Mouse (Mus musculus) granulocyte monocyte progenitor cell, adult 5-6 weeks (primary cell): ENCODE data around the gene Cebpb. TPM values are rescaled to one million over a fixed set of nuclear protein-coding genes. Genes with fewer than 3 reads are reported as not detected.

Source experiments
- ATAC-seq: replicated peaks from 2 replicates; pipeline ENCODE4 v1.8.0; 2016; ENCODE audit warnings: mild to moderate bottlenecking, moderate TSS enrichment, inconsistent platforms; ENCODE audit not compliant: poor library complexity, severe bottlenecking
- total RNA-seq, 2 experiments: library from RNA; stranded (forward) in 1 of 2; stranded (reverse) in 1 of 2; fragments of 200-712, 200-1000 nt in 1 of 2; fragments of >200 nt in 1 of 2; fragmentation: Nextera tagmentation in 1 of 2; gene quantifications; 2 replicates each; pipeline ENCODE4 v1.2.3; 2014 to 2017

Cebpb gene
- total RNA-seq, 2 experiments from 2014 or later = 15.7 to 27.5 TPM

GRCm38 (mm10) chr2:167662713-167663112, 26.0 kb upstream of the Cebpb start:
- no peak for ATAC-seq

- no peak for ATAC-seq
Observed at GRCm38 (mm10) chr2:167665972-167666713, 22.6 kb upstream of the Cebpb start.

- no peak for ATAC-seq
Observed at GRCm38 (mm10) chr2:167668426-167668825, 20.3 kb upstream of the Cebpb start.

DNA sequence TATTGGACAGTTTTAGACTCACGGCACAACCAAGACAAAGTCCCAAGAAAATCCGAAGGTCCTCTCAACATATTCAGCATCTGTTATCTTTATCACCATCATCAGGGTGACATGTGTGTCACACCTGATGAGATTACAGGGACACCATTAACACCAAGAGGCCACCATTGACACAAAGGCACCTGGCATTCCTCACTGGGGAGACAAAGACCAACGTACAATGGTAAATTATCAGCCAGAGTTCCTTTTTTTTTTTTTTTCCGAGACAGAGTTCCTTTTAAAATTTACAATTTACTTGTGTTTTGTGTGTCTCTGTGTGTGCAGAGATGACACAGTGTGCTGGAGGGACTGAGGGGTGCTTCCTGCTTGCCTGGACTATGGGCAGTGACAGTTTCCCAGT, 19.3 kb upstream of the Cebpb start:
- no peak for ATAC-seq

DNA sequence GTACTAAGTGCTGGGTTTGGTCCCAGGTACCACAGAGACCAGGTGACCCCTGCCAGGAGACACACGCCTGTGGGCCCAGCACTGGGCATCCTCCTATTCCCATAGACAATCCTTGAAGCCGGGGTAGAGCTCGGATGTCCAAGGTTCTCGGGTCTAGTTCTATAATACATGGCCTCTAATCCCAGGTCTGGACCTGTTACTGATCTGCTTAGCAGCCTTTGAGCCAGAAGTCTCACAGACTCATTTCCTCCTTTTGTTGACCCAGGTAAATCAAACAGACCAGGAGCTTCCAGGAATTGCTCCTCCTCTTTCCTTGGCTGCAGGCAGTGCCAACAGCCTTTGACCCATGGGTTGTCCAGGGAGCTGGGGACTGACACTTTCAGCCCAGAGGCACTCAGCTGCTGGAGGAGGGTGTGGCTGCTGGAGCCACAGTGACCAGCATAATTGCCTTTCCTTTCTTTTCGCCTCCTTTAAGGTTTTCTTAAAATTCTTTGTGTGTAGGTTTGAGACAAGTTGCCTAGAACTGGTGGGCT, 17.5 kb upstream of the Cebpb start:
- ATAC-seq = no peak

- ATAC-seq = no peak
Observed at GRCm38 (mm10) chr2:167672212-167672685, 16.5 kb upstream of the Cebpb start.

GRCm38 (mm10) chr2:167675120-167675909, 13.4 kb upstream of the Cebpb start:
- peak; percentile 55 for ATAC-seq

GRCm38 (mm10) chr2:167678600-167678999, 10.1 kb upstream of the Cebpb start:
- no peak for ATAC-seq

- ATAC-seq = peak; percentile 83
Observed at GRCm38 (mm10) chr2:167679902-167680430, 8.7 kb upstream of the Cebpb start.

DNA sequence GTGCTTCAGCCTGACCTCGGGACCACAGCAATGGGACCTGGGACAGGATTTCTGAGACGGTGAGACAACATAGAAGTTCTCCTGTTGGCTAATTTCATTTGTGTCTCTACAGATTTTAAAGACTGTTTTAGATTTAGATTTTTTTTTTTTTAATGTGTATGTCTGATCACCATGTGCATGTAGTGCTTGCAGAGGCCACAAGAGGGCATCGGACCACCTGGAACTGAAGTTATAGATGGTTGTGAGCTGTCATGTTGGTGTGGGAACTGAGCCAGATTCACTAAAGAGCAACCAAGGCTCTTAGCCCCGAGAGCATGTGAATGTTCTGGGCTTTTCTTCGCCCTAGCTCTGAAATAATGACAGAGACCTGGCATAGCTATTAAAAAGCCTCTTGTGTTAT, 8.1 kb upstream of the Cebpb start:
- ATAC-seq = peak; percentile 21; the same call in 1 of the 2 replicates

DNA sequence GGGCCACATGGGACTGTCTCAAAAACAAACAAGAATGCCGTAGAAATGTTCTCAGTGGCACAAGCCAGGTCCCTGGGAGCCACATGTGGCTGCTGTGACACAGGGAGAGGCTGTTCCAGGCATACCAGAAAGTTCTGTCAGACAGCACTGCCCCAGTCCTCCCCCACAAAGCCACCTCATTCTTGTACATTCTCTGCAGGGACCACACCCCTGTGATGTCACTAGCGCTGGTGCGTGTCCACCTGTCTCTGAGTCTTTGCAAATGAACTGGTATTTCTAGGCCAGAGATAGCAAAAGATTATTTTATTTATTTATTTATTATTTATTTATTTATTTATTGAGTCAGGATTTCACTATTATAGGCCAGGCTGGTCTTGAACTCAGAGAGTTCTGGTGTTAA, 5.0 kb upstream of the Cebpb start:
- no peak for ATAC-seq

- peak; percentile 27 for ATAC-seq
Observed at GRCm38 (mm10) chr2:167685137-167685536, 3.6 kb upstream of the Cebpb start.

DNA sequence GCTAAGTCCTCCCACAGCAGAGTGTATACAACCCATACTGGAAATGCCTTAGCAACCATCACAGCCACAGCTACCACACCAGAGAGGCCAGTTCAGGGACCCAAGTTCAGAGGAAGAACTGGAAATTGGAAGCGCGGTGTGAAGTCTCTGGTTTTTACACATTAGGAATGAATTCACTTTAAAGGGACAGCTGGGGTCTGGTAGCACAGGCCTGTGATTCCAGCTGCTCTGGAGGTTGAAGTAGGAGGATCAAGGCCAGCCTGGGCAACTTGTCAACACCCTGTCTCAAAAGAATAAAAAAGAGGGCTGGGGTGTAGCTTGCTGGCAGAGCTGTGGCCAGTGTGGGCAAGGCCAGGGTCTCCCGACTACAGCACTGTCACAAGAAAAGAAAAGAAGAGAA, 2.9 kb upstream of the Cebpb start:
- ATAC-seq = no peak

- peak; percentile 17; the same call in 1 of the 2 replicates for ATAC-seq
Observed at GRCm38 (mm10) chr2:167686382-167687249, 2.1 kb upstream of the Cebpb start.

DNA sequence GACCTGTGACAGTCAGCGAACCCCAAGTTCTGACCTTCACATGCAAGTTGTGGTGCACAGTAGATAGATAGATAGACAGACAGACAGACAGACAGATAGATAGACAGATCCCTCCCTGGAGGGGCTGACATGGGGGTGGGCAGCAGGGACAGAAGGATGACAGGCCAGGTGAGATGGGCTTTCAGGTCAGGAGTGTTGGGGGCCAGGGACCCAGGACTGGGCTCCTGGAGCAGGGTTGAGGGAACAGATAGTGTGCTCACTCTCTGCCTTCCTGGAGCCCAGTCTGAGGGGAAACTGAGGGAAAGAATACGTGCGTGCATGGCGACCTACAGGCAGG, 1.5 kb upstream of the Cebpb start:
- no peak for ATAC-seq

GRCm38 (mm10) chr2:167687651-167688101, 1.0 kb upstream of the Cebpb start:
- peak; percentile 8; the same call in 1 of the 2 replicates for ATAC-seq

- peak; percentile 16 for ATAC-seq
Observed at GRCm38 (mm10) chr2:167688126-167688497, 603 bp upstream of the Cebpb start.

DNA sequence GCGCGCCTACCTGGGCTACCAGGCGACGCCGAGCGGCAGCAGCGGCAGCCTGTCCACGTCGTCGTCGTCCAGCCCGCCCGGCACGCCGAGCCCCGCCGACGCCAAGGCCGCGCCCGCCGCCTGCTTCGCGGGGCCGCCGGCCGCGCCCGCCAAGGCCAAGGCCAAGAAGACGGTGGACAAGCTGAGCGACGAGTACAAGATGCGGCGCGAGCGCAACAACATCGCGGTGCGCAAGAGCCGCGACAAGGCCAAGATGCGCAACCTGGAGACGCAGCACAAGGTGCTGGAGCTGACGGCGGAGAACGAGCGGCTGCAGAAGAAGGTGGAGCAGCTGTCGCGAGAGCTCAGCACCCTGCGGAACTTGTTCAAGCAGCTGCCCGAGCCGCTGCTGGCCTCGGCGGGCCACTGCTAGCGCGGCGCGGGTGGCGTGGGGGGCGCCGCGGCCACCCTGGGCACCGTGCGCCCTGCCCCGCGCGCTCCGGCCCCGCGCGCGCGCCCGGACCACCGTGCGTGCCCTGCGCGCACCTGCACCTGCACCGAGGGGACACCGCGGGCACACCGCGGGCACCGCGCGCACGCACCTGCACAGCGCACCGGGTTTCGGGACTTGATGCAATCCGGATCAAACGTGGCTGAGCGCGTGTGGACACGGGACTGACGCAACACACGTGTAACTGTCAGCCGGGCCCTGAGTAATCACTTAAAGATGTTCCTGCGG, 945 bp downstream of the Cebpb start, which contains the start of gene Tmem189:
Gene Tmem189, minus strand, starts transcription at position 322 of the 718 bp plus-strand sequence.
- peak; percentile 20 for ATAC-seq

DNA sequence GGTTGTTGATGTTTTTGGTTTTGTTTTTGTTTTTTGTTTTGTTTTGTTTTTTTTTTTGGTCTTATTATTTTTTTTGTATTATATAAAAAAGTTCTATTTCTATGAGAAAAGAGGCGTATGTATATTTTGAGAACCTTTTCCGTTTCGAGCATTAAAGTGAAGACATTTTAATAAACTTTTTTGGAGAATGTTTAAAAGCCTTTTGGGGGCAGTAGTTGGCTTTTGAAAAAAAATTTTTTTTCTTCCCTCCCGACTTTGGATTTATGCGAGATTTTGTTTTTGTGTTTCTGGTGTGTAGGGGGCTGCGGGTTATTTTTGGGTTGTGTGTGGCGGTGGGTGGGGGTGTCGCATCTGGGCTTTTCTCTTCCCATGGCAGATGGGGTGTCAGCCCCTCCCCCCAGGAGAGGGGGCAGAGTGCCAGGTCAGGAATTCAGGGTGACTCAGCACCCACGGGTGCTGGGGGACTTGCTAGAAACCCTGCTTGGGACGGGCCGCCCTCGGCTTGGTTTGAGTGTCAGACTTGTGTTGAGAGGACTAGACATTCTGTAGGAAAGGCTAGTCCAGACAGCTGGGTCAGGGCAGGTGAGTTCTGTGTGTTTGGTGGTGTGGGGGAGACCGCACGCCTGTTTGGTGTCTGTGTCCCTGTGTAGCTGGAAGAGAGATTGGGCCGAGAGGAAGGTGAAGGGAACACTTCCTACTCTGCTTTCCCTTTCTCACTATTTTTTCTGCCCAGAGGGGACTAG, 1.7 kb downstream of the Cebpb start:
- no peak for ATAC-seq
